Mouse (Mus musculus) left cerebral cortex, adult 2 months (tissue): Measurements from ENCODE around the gene Itga3. TPM values are rescaled to one million over a fixed set of nuclear protein-coding genes. Genes with fewer than 3 reads are reported as not detected.

Experiments used
- DNase-seq, 2 experiments: peaks; one replicate each; pipeline ENCODE4 v3.0.0; 2021 to 2022; ENCODE audit warnings: low spot score in 2 of 2, mixed read lengths in 1 of 2; ENCODE audit errors: extremely low spot score in 1 of 2
- H3K27ac ChIP-seq: fragments of 200-600 bp; 2 replicates; pipeline ENCODE4 v1.8.1; 2022
- H3K4me3 ChIP-seq: fragments of 200-600 bp; 2 replicates; pipeline ENCODE4 v1.8.1; 2022
- CTCF ChIP-seq: fragments of 200-600 bp; IDR thresholded peaks from 2 replicates; pipeline ENCODE4 v1.8.1; 2022; ENCODE audit warnings: antibody characterized with exemption, mild to moderate bottlenecking, moderate library complexity
- intact Hi-C: fragments of 180-260 bp; cut with DNase I; formaldehyde crosslinking; loops from one replicate; pipeline ENCODE4 v1.15.1; 2025
- long read RNA-seq, 2 experiments: library from polyadenylated mRNA; stranded (forward); transcript quantifications; one replicate each; pipeline ENCODE4 v2.0.0; 2021; ENCODE audit warnings: borderline mapping rate in 2 of 2
- total RNA-seq, 2 experiments: library from RNA; stranded (reverse); gene quantifications; 2 replicates each; pipeline ENCODE4 v1.2.3; 2021

Itga3 gene
- 10 to 100 TPM; 17.4 to 17.8 TPM for total RNA-seq
- long read RNA-seq, experiment 1, full-length matches to known transcripts: 3 of 22 reads
- long read RNA-seq, experiment 1, partial matches to known transcripts: 16 of 22 reads
- long read RNA-seq, experiment 1, other reads (novel, unspliced or antisense): 3 of 22 reads
- long read RNA-seq, experiment 2, full-length matches to known transcripts: 6 of 16 reads
- long read RNA-seq, experiment 2, partial matches to known transcripts: 7 of 16 reads
- long read RNA-seq, experiment 2, other reads (novel, unspliced or antisense): 3 of 16 reads

- intact Hi-C loops: loop anchor here (1.0 kb wide), 1 partner anchor 29 kb away; no protein-coding TSS in a partner anchor
- peak; percentile 53 to 61 for DNase-seq
- Histone ChIP-seq H3K27ac (peak within 1 kb of the TSS; percentile 79), H3K4me3 (peak within 1 kb of the TSS; percentile 60)
- no peak for TF ChIP-seq CTCF
Measured at GRCm38 (mm10) chr11:95076536-95077111, at the start of gene Itga3. Itga3 (minus strand) TSS chr11:95076801.

- no peak overlapping the region for H3K27ac ChIP-seq
- H3K4me3 ChIP-seq: no peak overlapping the region
- intact Hi-C loops: no loop called here
- no peak for DNase-seq
- no peak for TF ChIP-seq CTCF
Measured at GRCm38 (mm10) chr11:95125366-95125948, 48.9 kb upstream of the Itga3 start.

- intact Hi-C loops: no loop called here
- Histone ChIP-seq H3K4me3 (no peak overlapping the region), H3K27ac (no peak overlapping the region)
- TF ChIP-seq CTCF: no peak
- DNase-seq: no peak
Measured at GRCm38 (mm10) chr11:95122100-95122489, 45.5 kb upstream of the Itga3 start.

- DNase-seq: no peak
- TF ChIP-seq CTCF: no peak
- Histone ChIP-seq H3K27ac (no peak overlapping the region), H3K4me3 (no peak overlapping the region)
- intact Hi-C loops: no loop called here
Measured at GRCm38 (mm10) chr11:95121161-95122099, 44.8 kb upstream of the Itga3 start.

- intact Hi-C loops: no loop called here
- DNase-seq: no peak
- no peak for TF ChIP-seq CTCF
- Histone ChIP-seq H3K27ac (no peak overlapping the region), H3K4me3 (no peak overlapping the region)
Measured at GRCm38 (mm10) chr11:95120633-95121020, 44.0 kb upstream of the Itga3 start.

- DNase-seq: no peak
- intact Hi-C loops: loop anchor here (2.0 kb wide), 1 partner anchor 401 kb away; no protein-coding TSS in a partner anchor
- no peak within 1 kb of the TSS for H3K27ac ChIP-seq
- 0 out of 2 replicates have a peak within 1 kb of the TSS, but pooled peaks have one; percentile 7 for H3K4me3 ChIP-seq
- TF ChIP-seq CTCF: no peak
Measured at GRCm38 (mm10) chr11:95119990-95120632, 43.5 kb upstream of the Itga3 start, which contains the start of gene Dlx3. Dlx3 (plus strand) TSS chr11:95120119.

GRCm38 (mm10) chr11:95118505-95118904 is 41.9 kb upstream of the Itga3 start:
- H3K4me3 ChIP-seq: no peak overlapping the region
- peak; percentile 89 for TF ChIP-seq CTCF
- H3K27ac ChIP-seq: no peak overlapping the region
- DNase-seq: peak; percentile 63 to 81
- intact Hi-C loops: loop anchor here (2.0 kb wide), 1 partner anchor 402 kb away; no protein-coding TSS in a partner anchor

GRCm38 (mm10) chr11:95117030-95117429 is 40.4 kb upstream of the Itga3 start:
- peak; percentile 65 to 71 for DNase-seq
- no peak overlapping the region for H3K27ac ChIP-seq
- intact Hi-C loops: loop anchor here (1.0 kb wide), 2 partner anchors 115 to 134 kb away; no protein-coding TSS in a partner anchor
- TF ChIP-seq CTCF: peak; percentile 98
- no peak overlapping the region for H3K4me3 ChIP-seq

- no peak for DNase-seq
- no peak for TF ChIP-seq CTCF
- H3K27ac ChIP-seq: no peak overlapping the region
- intact Hi-C loops: no loop called here
- no peak overlapping the region for H3K4me3 ChIP-seq
Measured at GRCm38 (mm10) chr11:95110081-95110480, 33.5 kb upstream of the Itga3 start.

- intact Hi-C loops: loop anchor here (10.0 kb wide), 1 partner anchor 164 kb away; no protein-coding TSS in a partner anchor
- no peak for TF ChIP-seq CTCF
- no peak overlapping the region for H3K4me3 ChIP-seq
- DNase-seq: no peak
- H3K27ac ChIP-seq: no peak overlapping the region
Measured at GRCm38 (mm10) chr11:95109000-95109399, 32.4 kb upstream of the Itga3 start.
